Mouse (Mus musculus) lung, postnatal 36 days (tissue): ENCODE measurements at regions not wholly inside any gene's neighbourhood (a gene's known extent, or its start where the extent isn't known, plus 50 kb on each side); places are given as distances from the start of the nearest gene placed in this dataset.

Experiments
- DNase-seq: peaks from one replicate; pipeline ENCODE4 v3.0.0; 2022; ENCODE audit warnings: mixed read lengths

DNA sequence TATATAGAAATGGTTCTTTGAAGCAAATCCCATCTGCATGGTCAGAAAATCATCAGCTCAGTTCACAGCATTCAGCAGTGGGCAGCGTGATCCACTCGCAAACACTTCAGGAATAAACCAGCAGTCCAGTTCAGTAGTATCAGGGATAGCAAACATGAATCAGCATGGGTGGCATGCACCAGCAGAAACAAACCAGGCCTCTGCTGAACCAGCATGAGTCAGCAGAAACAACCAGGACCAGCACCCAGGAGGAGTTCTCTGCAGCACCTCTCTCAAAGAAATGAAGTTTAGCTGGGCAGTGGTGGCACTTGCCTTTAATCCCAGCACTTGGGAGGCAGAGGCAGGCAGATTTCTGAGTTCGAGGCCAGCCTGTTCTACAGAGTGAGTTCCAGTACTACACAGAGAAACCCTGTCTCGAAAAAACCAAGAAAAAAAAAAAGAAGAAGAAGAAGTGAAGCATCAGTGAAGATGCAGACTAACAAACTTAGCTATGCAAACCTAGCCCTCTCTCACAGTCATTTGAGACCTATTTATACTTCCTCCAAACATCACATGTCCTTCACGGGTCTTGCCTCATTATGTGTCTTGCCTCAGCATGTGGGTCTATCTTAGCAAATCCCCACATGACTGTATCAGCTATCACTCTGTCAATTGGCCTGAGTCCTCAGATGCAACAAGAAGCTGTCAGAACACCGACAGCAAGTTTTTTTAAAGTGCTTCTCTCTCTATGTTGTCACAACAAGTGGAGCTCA is 80.2 kb downstream of the Fthl17a start:
- peak; percentile 11 for DNase-seq

DNA sequence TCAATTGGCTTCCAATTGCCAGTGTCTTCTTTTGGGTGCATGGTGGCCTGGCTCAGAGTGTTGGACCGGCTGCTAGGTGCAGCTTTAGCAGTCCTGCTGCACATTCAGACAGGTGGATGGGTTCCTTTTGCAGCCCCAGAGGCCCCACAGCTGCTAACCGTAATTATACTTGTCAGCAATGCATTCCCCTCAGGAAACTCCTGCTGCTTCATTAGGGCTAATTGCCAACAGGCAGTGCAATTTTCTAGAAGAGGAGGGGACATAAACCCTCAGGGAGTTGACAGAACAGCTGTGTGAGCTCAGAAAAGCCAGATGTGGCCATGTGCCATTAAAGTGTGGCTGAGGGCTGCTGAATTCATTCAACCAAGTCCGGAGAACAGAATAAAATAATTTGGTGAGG is 94.0 kb downstream of the Fthl17a start:
- peak; percentile 21 for DNase-seq

DNA sequence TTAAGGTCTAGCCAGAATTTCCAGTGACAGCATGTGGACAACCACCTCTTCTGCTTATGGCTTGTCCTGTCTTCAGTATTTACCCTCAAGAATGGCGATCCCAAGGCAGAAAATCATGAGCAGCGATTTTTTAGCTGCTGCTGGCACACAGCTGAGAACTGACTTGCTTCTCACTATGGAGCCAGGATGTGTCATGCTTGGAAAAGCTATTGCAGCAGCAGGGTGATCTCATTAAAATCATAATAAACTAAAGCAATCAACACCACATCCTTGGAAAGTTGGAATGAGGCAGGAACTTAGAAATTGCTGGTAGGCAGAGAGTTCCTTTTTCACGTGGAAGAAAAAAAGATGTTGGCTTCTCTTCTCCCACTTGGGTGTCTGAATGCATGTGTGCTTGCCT is 125.8 kb downstream of the Fthl17a start:
- DNase-seq = no peak

DNA sequence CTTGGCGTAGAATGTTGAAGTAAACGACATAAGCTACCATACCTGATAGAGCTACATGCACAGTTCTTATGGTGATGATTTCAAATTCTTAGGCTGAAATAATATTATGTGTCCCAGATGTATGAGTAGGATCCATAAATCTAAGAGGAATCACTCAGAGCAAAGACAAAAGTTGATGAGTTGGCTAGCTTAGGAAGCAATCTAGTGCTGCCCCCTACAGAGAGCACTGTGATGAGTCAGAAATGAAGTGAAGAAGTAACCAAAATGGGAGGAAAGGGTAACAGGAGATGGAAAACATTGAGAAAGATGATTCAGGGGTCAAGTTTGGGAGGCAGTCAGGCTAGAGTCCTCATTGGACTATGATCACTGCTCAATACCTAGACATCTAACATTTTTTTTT is 135.0 kb downstream of the Fthl17a start:
- no peak for DNase-seq
